ENCODE assay signal across 16 mouse cellular contexts in the genomic region with DNA sequence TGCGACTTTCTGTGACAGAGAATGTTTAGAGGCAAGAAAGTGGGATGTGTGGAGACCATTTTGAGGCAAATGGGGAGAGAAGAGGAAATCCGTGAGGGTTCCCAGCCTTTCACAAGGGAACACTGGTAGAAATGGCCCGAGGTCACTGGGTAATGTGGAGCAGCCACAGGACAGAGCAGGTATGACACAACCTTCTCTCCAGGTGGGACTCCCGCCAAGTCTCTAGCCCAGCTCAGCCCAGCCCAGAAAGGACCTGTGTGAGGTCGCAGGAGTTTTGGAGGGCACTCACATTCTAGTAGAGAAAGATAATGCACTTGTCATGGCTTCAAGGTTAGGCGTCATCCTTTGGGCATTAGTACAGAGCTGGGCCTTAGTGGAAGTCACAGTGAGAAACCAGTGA. TPM values are rescaled to one million over a fixed set of nuclear protein-coding genes. Genes with fewer than 3 reads are reported as not detected.
DNase-seq lines count a peak whose midpoint lies in the region.
"Had no signal": no experiment of that assay in that cellular context is flagged by ENCODE, and none has a peak within 500 bp of the region (broad histone marks: within the 10 kb centered on the region; RNA-seq: fewer than 3 reads in every experiment).

No protein-coding gene starts in this region.

- peak; percentile 53 for DNase-seq in adrenal gland, postnatal 14 days
- DNase-seq in adrenal gland, postnatal 4 days (ENCODE audit: low spot score in 2 of 2) = no peak
- DNase-seq in kidney, adult 18-20 months = peak; percentile 33
- no peak for DNase-seq in kidney, postnatal 4 days
- peak; percentile 42 to 50 for DNase-seq in kidney, postnatal 36 days
- no peak for DNase-seq in kidney, postnatal 10 days
- DNase-seq: cerebellum, adult 11 months; cerebellum, adult 9-10 months; cerebellum, postnatal 36 days; gastrocnemius, postnatal 10 days; layer of hippocampus, postnatal 36 days; left cerebral cortex, postnatal 4 days; lung, postnatal 10 days; midbrain, embryonic 14.5 days; thymus, adult 2 months; thymus, postnatal 36 days had no signal

RNA-seq across cellular contexts. Expression of gene Retreg1, which starts 23.1 kb away (rescaled TPM):
- total RNA-seq in adrenal gland, postnatal 14 days (2021) = 24.3 and 26.7 TPM in 2 replicates
- total RNA-seq in adrenal gland, postnatal 4 days (2021) = 10 to 100 TPM; 33.5 to 40.0 TPM

Comparison
In these comparisons a context has a peak if more than half of its experiments do, and no peak if none do; other contexts are left out.
1. DNase-seq: peak in adrenal gland, postnatal 14 days (single experiment), kidney, adult 18-20 months (single experiment) and kidney, postnatal 36 days (2 of 2); none in adrenal gland, postnatal 4 days (0 of 2), kidney, postnatal 4 days (0 of 2) and kidney, postnatal 10 days (single experiment).